Mouse (Mus musculus) monocyte, adult 2 months (primary cell): ENCODE results near the gene Eps15.

Experiments used
- DNase-seq, 2 experiments: peaks; one replicate each; pipeline ENCODE4 v3.0.0; 2022; ENCODE audit warnings: low spot score in 2 of 2, low read depth in 1 of 2

Gene Eps15

GRCm38 (mm10) chr4:109427058-109427457 is 147.0 kb downstream of the Eps15 start:
- DNase-seq = no peak

- DNase-seq = no peak
These were observed 150.2 kb downstream of the Eps15 start for GRCm38 (mm10) chr4:109430250-109430649.

GRCm38 (mm10) chr4:109430854-109431253 is 150.8 kb downstream of the Eps15 start:
- peak in 1 of 2 experiments; percentile 39 for DNase-seq

GRCm38 (mm10) chr4:109432668-109433375 is 152.8 kb downstream of the Eps15 start:
- no peak for DNase-seq

GRCm38 (mm10) chr4:109433641-109434040 is 153.6 kb downstream of the Eps15 start:
- DNase-seq = no peak

GRCm38 (mm10) chr4:109434256-109434655 is 154.2 kb downstream of the Eps15 start:
- no peak for DNase-seq
